Mouse (Mus musculus) MEL (cell line): ENCODE measurements at regions not wholly inside any gene's neighbourhood (a gene's known extent, or its start where the extent isn't known, plus 50 kb on each side); places are given as distances from the start of the nearest gene placed in this dataset.

Source experiments
- CTCF ChIP-seq, 3 experiments: IDR thresholded peaks in 2 of 3; conservative IDR thresholded peaks in 1 of 3; 2 replicates each; pipeline ENCODE4 v1.5.1; 2011 to 2012; ENCODE audit warnings: low read length in 3 of 3, low read depth in 2 of 3, mild to moderate bottlenecking in 2 of 3, improper control_type of control experiment in 1 of 3, inconsistent platforms in 1 of 3, mixed read lengths in 1 of 3, moderate library complexity in 1 of 3; ENCODE audit not compliant: control insufficient read depth in 1 of 3, insufficient read depth in 1 of 3, poor library complexity in 1 of 3, severe bottlenecking in 1 of 3
- EP300 ChIP-seq, 2 experiments: IDR thresholded peaks; 2 replicates each; pipeline ENCODE4 v1.6.1; 2011; ENCODE audit warnings: improper control_type of control experiment in 2 of 2, low read length in 2 of 2, low read depth in 1 of 2, mild to moderate bottlenecking in 1 of 2
- GABPA ChIP-seq: IDR thresholded peaks from 2 replicates; pipeline ENCODE4 v1.6.1; 2012; ENCODE audit warnings: low read depth, mild to moderate bottlenecking, inconsistent platforms, low read length, improper control_type of control experiment, moderate library complexity
- POLR2A ChIP-seq, 2 experiments: IDR thresholded peaks; 2 replicates each; pipeline ENCODE4 v1.6.1; 2011 to 2012; ENCODE audit warnings: low read length in 2 of 2, mild to moderate bottlenecking in 2 of 2, control low read depth in 1 of 2, improper control_type of control experiment in 1 of 2, low read depth in 1 of 2, moderate library complexity in 1 of 2; ENCODE audit not compliant: control insufficient read depth in 1 of 2, insufficient read depth in 1 of 2, poor library complexity in 1 of 2
- UBTF ChIP-seq: IDR thresholded peaks from 2 replicates; pipeline ENCODE4 v1.6.1; 2012; ENCODE audit warnings: low read depth, mild to moderate bottlenecking, inconsistent platforms, low read length, improper control_type of control experiment, moderate library complexity, borderline replicate concordance; ENCODE audit not compliant: insufficient read depth
- USF2 ChIP-seq, 2 experiments: IDR thresholded peaks; 2 replicates each; pipeline ENCODE4 v1.6.1; 2011 to 2012; ENCODE audit warnings: improper control_type of control experiment in 2 of 2, low read length in 2 of 2, borderline replicate concordance in 1 of 2, inconsistent platforms in 1 of 2, low read depth in 1 of 2, mild to moderate bottlenecking in 1 of 2; ENCODE audit not compliant: insufficient read depth in 1 of 2
- ZC3H11A ChIP-seq: IDR thresholded peaks from 2 replicates; pipeline ENCODE4 v1.6.1; 2012; ENCODE audit warnings: low read depth, mild to moderate bottlenecking, inconsistent platforms, low read length, improper control_type of control experiment
- ZMIZ1 ChIP-seq: IDR thresholded peaks from 2 replicates; pipeline ENCODE4 v1.6.1; 2012; ENCODE audit warnings: low read depth, mild to moderate bottlenecking, inconsistent platforms, low read length, improper control_type of control experiment, moderate library complexity

- no peak for TF ChIP-seq USF2 (IDR thresholded peaks at IDR 0.05; ENCODE audit: borderline replicate concordance in 1 of 2, insufficient read depth in 1 of 2, low read depth in 1 of 2, low read length in 2 of 2)
- TF ChIP-seq UBTF = no peak
- no peak for TF ChIP-seq CTCF (IDR thresholded peaks at IDR 0.05 in 2 of 3, conservative IDR thresholded peaks at IDR 0.05 in 1 of 3; ENCODE audit: control insufficient read depth in 1 of 3, insufficient read depth in 1 of 3, low read depth in 2 of 3, low read length in 3 of 3, poor library complexity in 1 of 3, severe bottlenecking in 1 of 3)
- TF ChIP-seq EP300 (IDR thresholded peaks at IDR 0.05; ENCODE audit: low read depth in 1 of 2, low read length in 2 of 2) = no peak
- no peak for TF ChIP-seq ZC3H11A
- no peak for TF ChIP-seq POLR2A (IDR thresholded peaks at IDR 0.05; ENCODE audit: control insufficient read depth in 1 of 2, insufficient read depth in 1 of 2, low read depth in 1 of 2, low read length in 2 of 2, poor library complexity in 1 of 2)
- no peak for TF ChIP-seq ZMIZ1
- no peak for TF ChIP-seq GABPA
Observed at GRCm38 (mm10) chr8:88919282-88919681, 124.7 kb downstream of the Sall1 start.
